Mouse (Mus musculus) cerebellum, adult 11-12 months (tissue): ENCODE measurements around the gene Mmel1.

Source experiments
- DNase-seq: peaks from one replicate; pipeline ENCODE4 v3.0.0; 2022

The Mmel1 gene

GRCm38 (mm10) chr4:154869440-154869839, at the start of gene Mmel1:
Gene Mmel1, plus strand, starts transcription at chr4:154869585.
- DNase-seq, result peak; percentile 22

- peak; percentile 56 for DNase-seq
Observed at GRCm38 (mm10) chr4:154825662-154826061, 43.7 kb upstream of the Mmel1 start.

GRCm38 (mm10) chr4:154826224-154826623, 43.2 kb upstream of the Mmel1 start:
- no peak for DNase-seq

GRCm38 (mm10) chr4:154827181-154827580, 42.2 kb upstream of the Mmel1 start:
- DNase-seq, result peak; percentile 71

- DNase-seq, result no peak
Observed at GRCm38 (mm10) chr4:154827861-154828610, 41.3 kb upstream of the Mmel1 start.

GRCm38 (mm10) chr4:154831915-154832573, 37.3 kb upstream of the Mmel1 start:
- DNase-seq, result no peak

GRCm38 (mm10) chr4:154836183-154836915, 33.0 kb upstream of the Mmel1 start:
- no peak for DNase-seq

- no peak for DNase-seq
Observed at GRCm38 (mm10) chr4:154837170-154837569, 32.2 kb upstream of the Mmel1 start, which contains the start of gene Ttc34. Gene Ttc34, plus strand, starts transcription at chr4:154837459.

- DNase-seq, result no peak
Observed at GRCm38 (mm10) chr4:154838741-154839140, 30.6 kb upstream of the Mmel1 start.

- no peak for DNase-seq
Observed at GRCm38 (mm10) chr4:154839406-154839805, 30.0 kb upstream of the Mmel1 start.

- peak; percentile 14 for DNase-seq
Observed at GRCm38 (mm10) chr4:154852696-154853095, 16.7 kb upstream of the Mmel1 start.

GRCm38 (mm10) chr4:154853881-154854280, 15.5 kb upstream of the Mmel1 start:
- no peak for DNase-seq

- DNase-seq, result peak; percentile 56
Observed at GRCm38 (mm10) chr4:154854676-154855345, 14.6 kb upstream of the Mmel1 start.

- peak; percentile 98 for DNase-seq
Observed at GRCm38 (mm10) chr4:154855721-154856479, 13.5 kb upstream of the Mmel1 start.

GRCm38 (mm10) chr4:154856480-154856837, 12.9 kb upstream of the Mmel1 start:
- DNase-seq, result no peak

- peak; percentile 64 for DNase-seq
Observed at GRCm38 (mm10) chr4:154856882-154857281, 12.5 kb upstream of the Mmel1 start.

GRCm38 (mm10) chr4:154857366-154858240, 11.8 kb upstream of the Mmel1 start:
- DNase-seq, result peak; percentile 56

GRCm38 (mm10) chr4:154858601-154859000, 10.8 kb upstream of the Mmel1 start:
- no peak for DNase-seq

GRCm38 (mm10) chr4:154861967-154862366, 7.4 kb upstream of the Mmel1 start:
- DNase-seq, result peak; percentile 36

GRCm38 (mm10) chr4:154863436-154863935, 5.9 kb upstream of the Mmel1 start:
- peak; percentile 27 for DNase-seq

GRCm38 (mm10) chr4:154864271-154864771, 5.1 kb upstream of the Mmel1 start:
- DNase-seq, result peak; percentile 89
